Mouse (Mus musculus) cerebellum, adult 2 months (tissue): ENCODE data around the gene Pdzd2. TPM values are rescaled to one million over a fixed set of nuclear protein-coding genes. Genes with fewer than 3 reads are reported as not detected.

Experiments
- DNase-seq, 2 experiments: peaks; one replicate each; pipeline ENCODE4 v3.0.0; 2021
- H3K27ac ChIP-seq: fragments of 200-500 bp; 2 replicates; pipeline ENCODE4 v1.5.1; 2012; ENCODE audit warnings: low read length, control low read depth, inconsistent platforms; ENCODE audit not compliant: insufficient read depth
- H3K27me3 ChIP-seq: fragments of 200-500 bp; 2 replicates; pipeline ENCODE4 v1.6.1; 2012; ENCODE audit warnings: inconsistent platforms, mild to moderate bottlenecking, low read length, moderate library complexity; ENCODE audit not compliant: control insufficient read depth, insufficient read depth
- H3K4me1 ChIP-seq: fragments of 200-500 bp; 2 replicates; pipeline ENCODE4 v1.6.1; 2011; ENCODE audit warnings: low read length; ENCODE audit not compliant: control insufficient read depth, insufficient read depth
- H3K4me3 ChIP-seq: fragments of 200-500 bp; replicated peaks from 2 replicates; pipeline ENCODE3; 2011; ENCODE audit warnings: mild to moderate bottlenecking, low read depth, low read length, control low read depth; ENCODE audit not compliant: insufficient read depth
- CTCF ChIP-seq: fragments of 200-500 bp; IDR thresholded peaks from 2 replicates; pipeline ENCODE4 v1.5.1; 2011; ENCODE audit warnings: low read depth, mild to moderate bottlenecking, control low read depth, low read length, moderate library complexity, borderline replicate concordance; ENCODE audit not compliant: insufficient read depth
- POLR2A ChIP-seq: fragments of 200-500 bp; IDR thresholded peaks from 2 replicates; pipeline ENCODE4 v1.6.1; 2011; ENCODE audit warnings: low read length, control low read depth, borderline replicate concordance; ENCODE audit not compliant: insufficient read depth
- WGBS: fragments of 180-500 bp; shearing (Covaris S2); methylation state at CpG from one replicate; pipeline ENCODE4 v1.1.7; 2018; 5-methylcytosine and 5-hydroxymethylcytosine counted together
- polyA plus RNA-seq: library from polyadenylated mRNA; depleted of rRNA; stranded (reverse); fragments of >200 nt; gene quantifications from 2 replicates; pipeline ENCODE4 v1.2.3, GENCODE M21; 2012

Pdzd2 gene
- polyA plus RNA-seq, 1 experiment, result 6.3 TPM

GRCm38 (mm10) chr15:12675366-12675765 is 64.4 kb downstream of the Pdzd2 start:
- H3K27me3 ChIP-seq, result no peaks in the 10 kb centered on the region
- WGBS, result 83% methylated on average over 3 of the region's 3 CpGs
- no peaks in the 10 kb centered on the region for H3K4me1 ChIP-seq
- no peak for DNase-seq
- H3K27ac ChIP-seq, result no peak overlapping the region
- no peak overlapping the region for H3K4me3 ChIP-seq
- TF ChIP-seq POLR2A (no peak), CTCF (no peak)

- no peaks in the 10 kb centered on the region for H3K4me1 ChIP-seq
- no peak overlapping the region for H3K4me3 ChIP-seq
- no peaks in the 10 kb centered on the region for H3K27me3 ChIP-seq
- TF ChIP-seq CTCF (no peak), POLR2A (no peak)
- WGBS, result 92% methylated on average over 5 of the region's 5 CpGs
- DNase-seq, result no peak
- no peak overlapping the region for H3K27ac ChIP-seq
Observed at GRCm38 (mm10) chr15:12674026-12674425, 65.7 kb downstream of the Pdzd2 start.

- DNase-seq, result no peak
- Histone ChIP-seq H3K4me1 (no peaks in the 10 kb centered on the region), H3K27me3 (no peaks in the 10 kb centered on the region), H3K27ac (no peak overlapping the region), H3K4me3 (no peak overlapping the region)
- TF ChIP-seq POLR2A (no peak), CTCF (no peak)
- 53% methylated on average over 21 of the region's 21 CpGs for WGBS
Observed at GRCm38 (mm10) chr15:12667760-12668520, 71.8 kb downstream of the Pdzd2 start.

GRCm38 (mm10) chr15:12665946-12666345 is 73.8 kb downstream of the Pdzd2 start:
- DNase-seq, result no peak
- 89% methylated on average over 6 of the region's 6 CpGs for WGBS
- Histone ChIP-seq H3K27ac (no peak overlapping the region), H3K27me3 (no peaks in the 10 kb centered on the region), H3K4me1 (no peaks in the 10 kb centered on the region), H3K4me3 (no peak overlapping the region)
- TF ChIP-seq POLR2A (no peak), CTCF (no peak)

GRCm38 (mm10) chr15:12663351-12663750 is 76.4 kb downstream of the Pdzd2 start:
- no peak overlapping the region for H3K4me3 ChIP-seq
- H3K4me1 ChIP-seq, result no peaks in the 10 kb centered on the region
- TF ChIP-seq POLR2A (no peak), CTCF (no peak)
- WGBS, result 91% methylated on average over 9 of the region's 9 CpGs
- H3K27me3 ChIP-seq, result no peaks in the 10 kb centered on the region
- no peak overlapping the region for H3K27ac ChIP-seq
- no peak for DNase-seq

GRCm38 (mm10) chr15:12660320-12660719 is 79.4 kb downstream of the Pdzd2 start:
- TF ChIP-seq CTCF, result no peak
- no peak for TF ChIP-seq POLR2A
- no peak for DNase-seq
- Histone ChIP-seq H3K27ac (no peak overlapping the region), H3K4me1 (no peaks in the 10 kb centered on the region), H3K27me3 (no peaks in the 10 kb centered on the region), H3K4me3 (no peak overlapping the region)
- 89% methylated on average over 9 of the region's 9 CpGs for WGBS

GRCm38 (mm10) chr15:12655959-12656662 is 83.6 kb downstream of the Pdzd2 start:
- Histone ChIP-seq H3K4me3 (no peak overlapping the region), H3K4me1 (no peaks in the 10 kb centered on the region), H3K27ac (no peak overlapping the region), H3K27me3 (no peaks in the 10 kb centered on the region)
- no peak for TF ChIP-seq POLR2A
- no peak for TF ChIP-seq CTCF
- 56% methylated on average over 6 of the region's 6 CpGs for WGBS
- no peak for DNase-seq

GRCm38 (mm10) chr15:12655316-12655715 is 84.4 kb downstream of the Pdzd2 start:
- TF ChIP-seq CTCF, result no peak
- TF ChIP-seq POLR2A, result no peak
- WGBS, result 95% methylated on average over 7 of the region's 7 CpGs
- no peak overlapping the region for H3K4me3 ChIP-seq
- H3K27me3 ChIP-seq, result no peaks in the 10 kb centered on the region
- H3K4me1 ChIP-seq, result no peaks in the 10 kb centered on the region
- no peak for DNase-seq
- no peak overlapping the region for H3K27ac ChIP-seq
